Mouse (Mus musculus): ENCODE results near the gene Ubc.

Ubc gene

GRCm38 (mm10) chr5:125382673-125383558 lies 7.1 kb downstream of the Ubc start:
- peak; percentile 43 for DNase-seq (ENCODE audit: low spot score)

- no peak for DNase-seq (ENCODE audit: low spot score)
These were observed 7.9 kb downstream of the Ubc start for GRCm38 (mm10) chr5:125381954-125382672.

DNA sequence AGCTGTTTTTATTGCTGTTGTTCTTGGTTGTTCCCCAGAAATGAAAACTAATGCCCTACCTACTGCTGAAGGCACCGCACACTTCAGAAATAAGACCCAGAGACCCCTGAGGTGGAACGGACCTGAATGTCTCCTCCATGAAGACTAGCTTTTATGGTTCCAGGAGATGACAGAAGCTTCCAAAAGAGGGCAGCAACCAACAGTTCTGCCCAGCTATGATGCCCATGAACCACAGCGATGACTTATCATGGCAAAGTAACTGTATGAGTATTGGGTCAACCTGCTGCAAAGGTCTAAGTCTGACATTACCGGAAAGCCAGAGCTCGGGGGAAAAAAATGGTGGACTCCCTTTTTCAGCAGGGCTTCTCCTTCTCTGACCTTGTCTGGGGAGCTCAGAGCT lies 11.1 kb downstream of the Ubc start:
- DNase-seq (ENCODE audit: low spot score) = no peak

- no peak for DNase-seq (ENCODE audit: low spot score)
These were observed 12.8 kb downstream of the Ubc start for GRCm38 (mm10) chr5:125377214-125377613.

- no peak for DNase-seq (ENCODE audit: low spot score)
These were observed 14.1 kb downstream of the Ubc start for GRCm38 (mm10) chr5:125375871-125376270.

DNA sequence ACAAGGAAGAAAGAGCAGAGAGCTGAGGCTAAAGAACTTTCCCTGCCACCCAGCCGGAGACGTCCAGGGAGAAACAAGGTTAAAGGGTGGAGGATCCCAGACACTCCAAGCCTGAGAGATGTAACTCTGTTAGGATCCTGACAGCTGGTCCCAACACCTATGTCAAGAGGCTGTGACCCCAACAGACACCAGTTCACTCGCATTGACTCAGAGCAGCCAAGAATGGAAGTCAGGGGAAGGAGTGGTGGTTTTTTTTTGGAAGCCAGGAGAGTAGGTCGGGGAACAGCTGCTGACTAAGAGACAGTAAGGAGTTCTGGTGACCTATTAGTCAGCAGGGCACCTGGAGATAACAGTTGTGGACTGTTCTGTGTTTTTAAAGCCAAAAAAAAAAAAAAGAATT lies 18.0 kb downstream of the Ubc start:
- no peak for DNase-seq (ENCODE audit: low spot score)

DNA sequence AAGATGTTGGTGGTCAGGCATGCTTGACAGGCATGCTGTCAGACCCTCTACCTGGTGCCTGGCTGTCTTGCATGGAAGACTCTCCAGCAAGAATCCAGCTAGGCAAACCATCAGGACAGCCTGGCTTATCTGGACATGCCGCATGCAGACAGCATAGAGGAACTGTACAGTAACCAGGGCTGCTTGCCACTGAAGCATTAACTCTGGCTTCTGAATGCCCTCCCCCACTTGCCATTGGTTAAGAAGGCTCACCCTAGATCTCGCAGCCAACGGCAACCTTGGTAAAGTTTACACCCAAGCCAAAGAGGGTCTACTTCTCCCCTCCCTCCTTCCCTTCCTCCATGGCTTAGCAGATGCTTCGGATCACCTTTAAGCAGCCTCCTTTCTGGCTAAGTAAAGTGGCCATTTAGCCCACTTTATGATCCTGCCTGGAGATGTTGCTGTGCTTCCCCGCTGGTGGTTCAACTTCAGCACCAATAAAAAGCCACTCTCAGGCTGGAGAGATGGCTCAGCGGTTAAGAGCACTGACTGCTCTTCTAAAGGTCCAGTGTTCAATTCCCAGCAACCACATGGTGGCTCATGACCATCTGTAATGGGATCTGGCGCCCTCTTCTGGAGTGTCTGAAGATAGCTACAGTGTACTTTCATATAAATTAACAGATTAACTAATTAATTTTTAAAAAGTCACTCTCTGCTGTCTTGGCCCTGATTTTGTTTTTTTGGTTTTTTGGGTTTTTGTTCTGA lies 18.9 kb downstream of the Ubc start:
- no peak for DNase-seq (ENCODE audit: low spot score)

- DNase-seq (ENCODE audit: low spot score) = peak; percentile 73
These were observed 21.4 kb downstream of the Ubc start for GRCm38 (mm10) chr5:125368568-125368967.

- DNase-seq (ENCODE audit: low spot score) = no peak
These were observed 21.8 kb downstream of the Ubc start for GRCm38 (mm10) chr5:125368156-125368555.

GRCm38 (mm10) chr5:125364851-125365429 lies 25.1 kb downstream of the Ubc start:
- DNase-seq (ENCODE audit: low spot score) = no peak

- DNase-seq (ENCODE audit: low spot score) = no peak
These were observed 26.1 kb downstream of the Ubc start for GRCm38 (mm10) chr5:125363894-125364293.

GRCm38 (mm10) chr5:125360981-125361510 lies 29.0 kb downstream of the Ubc start:
- no peak for DNase-seq (ENCODE audit: low spot score)

GRCm38 (mm10) chr5:125360566-125360965 lies 29.4 kb downstream of the Ubc start:
- DNase-seq (ENCODE audit: low spot score) = no peak

GRCm38 (mm10) chr5:125358270-125358608 lies 31.8 kb downstream of the Ubc start:
- no peak for DNase-seq (ENCODE audit: low spot score)

DNA sequence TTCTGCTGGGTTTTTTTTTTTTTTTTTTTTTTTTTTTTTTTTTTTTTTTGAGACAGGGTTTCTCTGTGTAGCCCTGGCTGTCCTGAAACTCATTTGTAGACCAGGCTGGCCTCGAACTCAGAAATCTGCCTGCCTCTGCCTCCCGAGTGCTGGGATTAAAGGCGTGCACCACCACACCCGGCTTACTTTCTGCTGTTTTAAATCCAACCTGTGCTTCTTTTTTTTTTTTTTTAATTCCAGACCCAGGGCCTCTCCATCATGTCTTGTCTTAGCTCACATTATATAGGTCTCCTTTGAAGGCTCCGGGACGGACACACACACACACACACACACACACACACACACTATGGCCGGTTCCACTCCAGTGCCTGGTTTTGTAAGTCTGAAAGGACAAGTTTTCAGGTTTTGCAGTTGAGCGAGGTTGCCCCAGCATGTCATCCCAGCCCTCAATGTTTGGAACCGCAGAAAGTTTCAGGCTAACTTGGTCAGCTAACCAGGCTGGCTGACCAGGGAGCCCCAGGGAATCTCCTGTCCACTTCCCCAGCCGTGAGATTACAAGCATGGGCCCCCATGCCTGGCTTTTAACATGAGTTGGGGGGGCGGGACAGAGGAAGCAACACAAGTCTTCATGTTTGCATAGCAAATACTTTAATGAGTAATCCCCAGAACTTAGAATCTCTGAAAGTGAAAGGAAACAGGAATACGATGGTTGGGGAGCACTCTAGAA lies 32.3 kb downstream of the Ubc start:
- DNase-seq (ENCODE audit: low spot score) = no peak

DNA sequence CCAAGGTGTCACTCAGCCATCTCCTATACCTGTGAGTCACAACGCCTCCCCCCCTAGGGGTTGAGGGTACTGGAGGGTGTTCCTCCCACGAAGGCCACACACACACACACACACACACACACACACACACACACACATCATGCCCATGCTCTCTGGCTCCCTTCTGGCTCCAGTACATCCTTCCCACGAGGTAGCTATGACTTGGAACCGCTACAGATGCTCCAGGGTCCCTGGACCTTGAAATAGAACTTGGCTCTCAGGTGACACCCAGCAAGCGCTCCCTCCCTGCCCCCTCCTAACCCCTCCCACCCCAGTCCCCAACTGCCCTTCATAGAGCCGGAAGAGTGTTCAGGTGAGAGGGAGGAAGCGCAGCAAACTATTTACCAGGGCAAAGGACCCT lies 34.4 kb downstream of the Ubc start:
- DNase-seq (ENCODE audit: low spot score) = no peak

- DNase-seq (ENCODE audit: low spot score) = no peak
These were observed 35.0 kb downstream of the Ubc start for GRCm38 (mm10) chr5:125354885-125355492.

- DNase-seq (ENCODE audit: low spot score) = no peak
These were observed 37.2 kb downstream of the Ubc start for GRCm38 (mm10) chr5:125352781-125353294.

GRCm38 (mm10) chr5:125351939-125352338 lies 38.1 kb downstream of the Ubc start:
- DNase-seq (ENCODE audit: low spot score) = no peak

DNA sequence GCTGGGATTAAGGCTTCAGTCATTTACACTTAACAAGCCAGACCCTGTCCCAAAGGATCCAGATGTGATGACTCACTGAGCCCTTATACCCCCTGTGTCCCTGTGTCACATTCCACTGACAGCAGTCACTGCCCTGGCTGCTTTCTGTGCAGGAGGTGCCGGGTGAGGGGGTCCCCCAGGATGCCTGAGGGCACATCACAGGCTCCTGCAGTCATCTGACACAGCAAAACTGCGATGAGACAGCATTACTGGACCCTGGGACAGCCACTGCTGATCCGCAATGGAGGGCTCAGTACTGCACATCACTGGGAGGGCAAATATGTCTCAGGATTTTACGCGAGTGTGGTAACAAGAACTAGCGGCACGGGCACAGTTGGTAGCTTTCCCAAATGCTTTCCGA lies 38.9 kb downstream of the Ubc start:
- DNase-seq (ENCODE audit: low spot score) = no peak

DNA sequence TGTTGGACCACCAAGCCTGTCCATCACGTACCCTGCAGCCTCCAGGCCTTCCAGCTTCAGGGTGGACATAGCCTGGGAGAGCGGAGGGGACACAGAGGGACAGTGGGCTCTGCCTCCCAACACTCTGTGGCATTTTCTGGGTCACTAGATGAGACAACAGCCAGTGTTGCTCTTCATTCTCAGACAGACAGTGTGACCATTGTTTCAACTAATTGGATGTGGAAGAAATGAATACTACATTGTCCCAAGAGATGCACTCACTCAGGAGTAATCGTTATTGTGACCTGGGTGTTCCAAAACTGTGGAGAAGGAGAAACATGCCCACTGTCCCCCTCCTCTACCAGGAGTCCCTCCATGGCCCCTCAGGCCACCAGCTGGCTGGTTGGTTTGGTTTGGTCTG lies 40.6 kb downstream of the Ubc start:
- no peak for DNase-seq (ENCODE audit: low spot score)

Measured in T-cell, adult 2 months (primary cell).